Mouse (Mus musculus): ENCODE results near the gene Fbxw10.

The Fbxw10 gene

DNA sequence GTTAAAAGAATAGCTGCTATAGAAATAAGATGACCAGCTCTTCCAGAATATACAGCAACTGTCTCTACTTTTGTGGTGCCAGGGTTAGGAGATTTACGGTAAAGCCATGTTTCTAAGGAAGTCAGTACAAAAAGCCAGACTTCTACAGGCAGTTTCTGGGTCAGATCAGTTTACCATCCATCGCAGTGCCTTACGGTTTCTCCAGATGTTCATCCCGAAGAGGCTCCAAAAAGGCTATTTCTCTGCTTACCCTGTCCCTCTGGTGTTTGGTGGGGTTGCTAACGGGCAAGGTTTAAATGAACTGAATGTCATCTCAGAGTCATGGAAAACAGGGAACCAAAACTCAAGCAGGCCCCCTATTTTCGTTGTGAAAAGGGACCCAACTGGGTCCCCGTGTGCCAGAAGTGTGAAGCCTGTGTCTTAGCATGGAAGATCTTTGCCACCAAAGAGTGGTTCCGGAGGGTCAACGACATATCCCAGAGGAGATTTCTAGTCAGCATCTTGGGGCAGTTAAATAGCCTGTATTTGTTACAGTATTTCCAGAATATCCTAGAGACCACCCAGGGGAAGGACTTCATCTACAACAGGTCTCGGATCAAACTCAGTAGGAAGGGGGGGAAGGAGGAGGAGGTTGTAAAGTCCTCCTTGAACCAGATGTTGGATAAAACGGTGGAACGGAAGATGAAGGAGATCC lies at the start of gene Fbxw10:
Fbxw10 (plus strand) TSS at position 109 of the 694 bp plus-strand sequence.
- peak; percentile 67 for DNase-seq (ENCODE audit: low read depth, low spot score)

DNA sequence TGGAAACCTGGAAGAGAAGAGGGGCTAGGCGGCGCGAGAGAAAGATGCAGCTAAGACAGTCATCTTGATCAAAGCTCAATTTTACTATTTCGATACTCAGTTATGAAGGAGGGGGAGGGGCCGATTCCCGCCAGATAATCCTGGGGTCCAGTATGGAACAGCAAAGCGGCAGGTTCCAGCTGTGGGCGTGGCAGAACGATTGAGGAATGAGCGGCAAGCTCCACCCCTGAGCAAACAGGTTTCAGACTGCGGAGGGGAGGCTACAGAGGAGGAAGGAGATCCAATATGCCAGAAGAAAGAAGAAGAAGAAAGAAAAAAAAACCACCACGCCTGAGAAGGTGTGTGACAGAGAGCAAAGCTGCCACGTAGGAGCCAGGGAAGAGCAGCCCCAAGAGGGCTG lies 42.8 kb upstream of the Fbxw10 start:
- no peak for DNase-seq (ENCODE audit: low read depth, low spot score)

DNA sequence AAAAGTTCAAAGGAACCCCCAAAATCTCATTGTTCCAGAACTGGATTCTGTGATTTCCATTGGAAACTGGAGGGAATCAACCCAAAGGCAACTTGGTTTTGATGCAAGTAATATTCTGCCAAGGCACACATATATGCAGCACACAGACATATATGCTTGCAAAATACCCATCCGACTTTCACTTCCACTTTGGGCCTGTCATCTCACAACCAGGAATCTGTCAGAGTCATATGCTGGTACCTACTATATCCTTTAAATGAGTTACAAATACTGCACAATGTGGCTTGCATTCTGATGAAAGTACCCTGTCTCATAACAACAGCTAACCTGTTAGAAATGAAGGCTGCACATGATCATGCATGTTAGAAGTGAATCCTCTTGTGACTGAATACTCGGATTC lies 38.9 kb upstream of the Fbxw10 start:
- DNase-seq (ENCODE audit: low read depth, low spot score): no peak

DNA sequence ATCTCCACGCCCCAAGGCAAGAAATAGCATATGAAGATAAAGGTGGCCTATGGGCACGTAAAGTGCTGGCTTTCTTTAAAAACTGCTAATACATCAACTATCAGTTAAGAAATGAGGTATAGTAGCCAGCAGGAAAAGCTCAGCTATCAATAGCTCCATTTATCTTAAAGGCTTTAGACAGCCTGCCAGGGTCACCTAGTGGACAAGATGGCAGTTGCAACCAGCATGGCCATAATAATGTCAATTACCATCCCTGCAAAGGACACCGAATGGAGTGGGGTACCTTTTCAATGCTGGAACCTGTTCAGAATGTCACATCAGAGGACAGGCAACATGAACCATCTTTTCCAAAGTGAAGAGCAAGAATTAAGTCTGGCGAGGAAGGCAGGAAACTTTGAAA lies 37.7 kb upstream of the Fbxw10 start:
- peak; percentile 18 for DNase-seq (ENCODE audit: low read depth, low spot score)

DNA sequence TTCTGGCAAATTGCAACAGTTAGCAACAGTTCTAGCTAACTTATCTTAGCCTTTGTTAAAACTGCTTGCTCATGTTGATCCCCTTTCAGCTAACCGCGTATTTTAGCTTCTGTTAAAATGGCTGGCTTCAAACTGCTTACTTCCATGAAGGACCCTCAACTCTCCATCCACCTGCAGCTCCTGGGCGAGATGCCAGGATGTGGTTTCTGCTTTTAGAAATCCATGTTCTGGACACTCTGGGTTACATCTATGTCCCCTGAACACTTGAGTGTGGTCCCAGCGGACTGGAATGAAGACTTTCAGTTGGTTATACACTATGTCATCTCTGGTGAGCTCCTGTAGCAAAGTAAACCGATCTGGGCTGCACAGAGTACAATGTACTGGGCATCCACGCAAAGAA lies 34.6 kb upstream of the Fbxw10 start:
- DNase-seq (ENCODE audit: low read depth, low spot score): no peak

DNA sequence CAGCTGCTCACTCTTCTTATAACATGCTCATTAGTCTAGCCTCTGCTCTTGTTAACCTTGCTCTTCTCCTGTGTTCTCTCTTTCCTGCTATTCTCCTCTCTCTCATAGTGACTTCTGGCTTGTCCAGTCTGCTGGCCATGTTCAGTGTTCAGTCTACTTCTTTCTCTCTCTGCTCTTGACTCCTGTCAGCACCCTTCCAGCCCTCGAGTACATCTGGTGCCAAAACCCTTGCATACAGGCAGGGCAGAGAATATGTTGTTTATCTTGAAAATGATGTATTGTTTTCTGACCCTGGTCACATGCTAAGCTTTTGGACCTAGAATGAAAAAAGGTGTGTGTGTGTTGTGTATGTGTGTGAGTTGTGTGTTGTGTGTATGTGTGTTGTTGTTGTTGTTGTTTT lies 33.4 kb upstream of the Fbxw10 start:
- no peak for DNase-seq (ENCODE audit: low read depth, low spot score)

DNA sequence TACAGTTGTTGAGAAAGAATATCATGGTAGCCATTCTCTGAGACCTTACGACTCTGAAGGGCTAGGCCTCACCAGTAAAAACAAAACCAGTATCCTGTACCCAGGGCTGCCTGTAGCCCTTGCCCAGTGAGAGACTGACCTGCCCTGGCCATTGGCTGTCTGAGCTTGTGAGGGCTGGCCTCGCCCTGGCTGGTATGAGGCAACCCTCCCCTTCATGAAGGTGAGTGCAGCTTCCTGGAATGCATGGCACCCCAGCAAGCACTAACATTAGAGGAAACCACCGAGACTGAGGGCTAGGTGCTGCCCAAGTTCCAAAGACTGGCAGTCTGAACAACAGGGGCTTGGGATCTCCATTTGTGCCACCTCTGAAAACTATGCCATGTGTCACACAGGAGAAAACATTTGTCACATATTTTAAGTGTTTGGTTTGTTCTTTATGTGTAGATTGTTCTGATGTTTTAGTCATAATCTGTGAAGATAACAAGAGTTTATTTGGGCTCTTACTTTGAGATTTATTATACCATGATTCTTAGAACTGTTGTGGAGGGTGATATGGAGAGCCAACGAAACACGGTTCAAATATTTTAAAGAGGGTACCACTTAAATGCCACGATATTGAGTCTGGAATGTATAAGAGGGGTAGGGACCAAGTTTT lies 32.8 kb upstream of the Fbxw10 start:
- no peak for DNase-seq (ENCODE audit: low read depth, low spot score)

DNA sequence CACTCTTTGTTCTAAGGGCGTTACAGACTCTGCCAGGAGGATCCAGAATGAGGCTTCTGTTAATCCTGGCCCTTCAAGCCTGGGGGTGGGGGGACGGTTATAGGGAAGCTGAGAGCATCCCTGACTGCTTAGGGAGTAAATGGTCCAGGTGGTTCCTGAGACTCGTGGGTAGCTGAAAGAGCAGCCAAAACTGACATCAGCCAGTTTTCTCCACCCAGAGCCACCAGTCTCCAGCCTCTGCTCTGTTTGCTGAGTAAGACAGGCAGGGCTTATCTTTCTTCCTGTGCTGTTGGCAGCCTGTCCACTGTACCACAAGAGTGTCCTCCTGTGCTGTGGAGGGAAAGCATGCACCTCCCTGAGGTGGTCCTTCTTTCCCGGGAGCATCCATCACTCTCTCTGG lies 32.2 kb upstream of the Fbxw10 start:
- no peak for DNase-seq (ENCODE audit: low read depth, low spot score)

DNA sequence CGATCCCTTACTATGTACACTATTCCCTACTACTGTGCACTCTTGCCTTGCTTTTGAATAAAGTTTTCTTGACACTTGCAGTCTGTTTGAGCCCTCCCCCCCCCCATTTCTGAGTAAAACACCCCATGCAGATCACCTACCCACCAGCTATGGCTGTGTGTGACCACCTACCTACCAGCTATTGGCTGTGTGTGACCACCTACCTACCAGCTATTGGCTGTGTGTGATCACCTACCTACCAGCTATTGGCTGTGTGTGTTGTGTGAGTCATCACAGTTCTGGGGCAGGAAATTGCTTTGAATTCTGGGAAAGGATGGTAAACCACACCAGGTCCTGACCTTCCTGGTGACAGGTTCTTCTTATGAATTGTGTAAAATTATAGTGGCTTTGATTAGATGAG lies 31.4 kb upstream of the Fbxw10 start:
- DNase-seq (ENCODE audit: low read depth, low spot score): peak; percentile 28

DNA sequence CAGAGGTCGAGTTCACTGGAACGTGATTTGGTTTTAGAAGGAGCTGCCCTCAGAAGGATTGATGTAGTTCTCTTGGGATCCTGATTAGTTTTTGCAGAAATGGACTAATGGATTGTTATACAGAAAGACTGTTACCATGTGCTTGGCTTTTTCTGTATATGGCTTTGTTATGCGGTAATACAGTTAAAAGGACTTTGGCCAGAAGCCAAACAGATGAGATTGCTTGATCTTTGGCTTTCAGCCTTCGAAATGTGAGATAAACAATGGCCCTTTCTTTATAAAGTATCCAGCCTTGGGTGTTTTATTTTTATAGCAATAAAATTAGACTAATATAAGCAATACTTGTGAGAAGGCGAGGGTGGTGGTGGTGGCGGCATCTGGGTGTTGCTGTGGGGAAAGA lies 30.3 kb upstream of the Fbxw10 start:
- DNase-seq (ENCODE audit: low read depth, low spot score): no peak

DNA sequence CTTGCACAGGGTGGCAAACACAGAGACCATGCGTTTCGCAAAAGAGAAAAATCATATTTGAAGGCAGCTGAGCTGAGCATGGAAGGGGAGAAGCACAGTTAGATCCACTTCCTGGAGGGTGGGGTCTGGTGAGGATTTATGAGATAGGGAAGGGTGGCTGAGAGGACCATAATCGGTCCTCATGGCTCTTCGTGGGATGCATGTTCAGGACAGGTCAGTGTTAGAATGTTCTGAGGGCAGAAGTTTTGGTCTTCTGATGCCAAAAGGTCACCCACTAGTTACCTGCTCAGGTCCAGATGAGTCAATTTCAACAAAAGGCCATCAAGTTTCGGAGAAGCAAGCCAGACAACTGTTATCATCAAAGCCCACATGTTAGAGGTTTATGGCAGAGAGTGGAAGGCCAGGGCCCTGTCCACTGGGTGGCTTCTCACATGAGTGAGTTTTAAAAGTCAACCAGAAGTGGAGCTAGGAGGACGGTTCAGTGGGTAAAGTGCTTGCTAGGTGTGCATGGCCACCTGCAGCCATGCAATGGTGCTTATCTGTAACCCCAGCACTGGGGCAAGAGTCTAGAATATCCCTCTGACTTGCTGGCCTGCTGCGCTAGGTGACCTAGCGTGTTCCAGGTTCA lies 27.7 kb upstream of the Fbxw10 start:
- no peak for DNase-seq (ENCODE audit: low read depth, low spot score)

DNA sequence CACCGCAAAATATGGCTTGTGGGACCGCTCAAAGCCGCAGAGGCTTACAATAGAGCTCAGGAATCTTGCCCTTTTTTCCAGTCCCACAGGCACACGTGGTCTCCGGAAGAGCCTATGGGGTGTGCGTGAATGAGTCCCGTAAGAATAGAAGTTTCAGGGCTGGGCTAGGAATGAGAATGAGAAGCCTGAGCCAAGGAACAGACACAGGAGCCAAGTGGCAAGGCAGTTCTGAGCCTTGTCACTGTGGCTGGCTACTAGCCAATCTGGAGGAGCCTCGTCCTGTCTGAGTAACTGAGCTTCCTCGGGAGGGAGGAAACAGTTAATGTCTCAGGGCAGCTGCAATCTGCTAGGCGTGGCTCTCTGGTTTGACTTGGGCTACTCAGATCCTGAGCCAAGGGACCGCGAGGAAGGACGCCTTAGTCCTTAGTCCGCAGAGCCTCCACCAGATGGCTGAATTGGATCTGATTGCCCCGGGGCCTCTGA lies 26.8 kb upstream of the Fbxw10 start, which contains the start of gene Trim16:
Trim16 (plus strand) TSS at position 173 of the 483 bp plus-strand sequence.
- DNase-seq (ENCODE audit: low read depth, low spot score): peak; percentile 55

DNA sequence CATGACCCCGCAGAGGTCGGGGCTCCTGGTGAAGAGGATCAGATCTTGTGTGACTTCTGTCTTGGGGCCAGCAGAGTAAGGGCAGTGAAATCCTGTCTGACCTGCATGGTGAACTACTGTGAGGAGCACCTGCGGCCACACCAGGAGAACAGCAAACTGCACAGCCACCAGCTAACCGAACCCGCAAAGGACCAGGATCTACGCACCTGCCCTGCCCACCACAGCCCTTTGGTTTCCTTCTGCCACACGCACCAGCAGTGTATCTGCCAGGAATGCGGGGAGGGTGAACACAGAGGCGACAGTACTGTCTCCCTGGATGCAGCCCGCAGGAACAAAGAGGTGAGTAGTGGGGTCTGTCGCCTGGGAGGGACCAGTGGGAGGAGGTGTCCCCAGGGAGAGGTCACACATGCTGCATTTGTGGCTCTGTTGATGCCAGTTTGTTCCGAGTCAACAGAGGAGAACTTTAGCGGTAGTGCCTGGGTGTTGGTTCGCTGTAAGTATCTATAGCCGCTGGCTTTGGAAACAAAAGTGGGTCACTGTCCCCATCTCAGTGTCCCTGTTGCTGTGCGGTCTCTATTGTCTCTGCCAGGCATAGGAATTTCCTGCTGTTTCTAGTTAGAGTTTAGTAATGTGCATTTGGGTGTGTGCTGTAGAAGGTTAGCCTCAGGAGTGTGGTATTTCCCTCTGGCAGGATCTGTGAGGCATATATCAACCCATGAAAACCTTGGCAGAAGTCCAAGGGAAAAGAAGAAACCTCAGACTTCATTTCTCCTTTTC lies 26.0 kb upstream of the Fbxw10 start:
- peak; percentile 25 for DNase-seq (ENCODE audit: low read depth, low spot score)

DNA sequence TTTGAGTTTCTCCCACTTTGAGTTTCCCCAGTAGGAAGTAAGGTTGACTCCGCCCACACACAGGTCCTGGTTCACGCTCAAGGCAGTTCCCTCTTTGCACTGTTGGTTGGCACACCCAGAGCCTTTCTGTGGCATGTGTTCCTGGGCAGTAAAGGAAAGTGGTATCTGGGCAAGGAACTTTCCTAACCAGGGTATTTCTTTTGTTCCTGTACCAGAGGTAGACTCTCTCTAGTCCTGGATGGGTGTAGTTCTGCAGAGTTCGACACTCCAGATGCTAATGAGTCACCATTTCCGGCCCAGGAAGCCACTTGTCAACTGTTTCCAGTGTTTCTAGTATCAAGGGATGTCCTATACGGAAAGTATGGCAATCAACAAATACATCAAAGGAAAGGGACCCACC lies 25.0 kb upstream of the Fbxw10 start:
- DNase-seq (ENCODE audit: low read depth, low spot score): peak; percentile 34

DNA sequence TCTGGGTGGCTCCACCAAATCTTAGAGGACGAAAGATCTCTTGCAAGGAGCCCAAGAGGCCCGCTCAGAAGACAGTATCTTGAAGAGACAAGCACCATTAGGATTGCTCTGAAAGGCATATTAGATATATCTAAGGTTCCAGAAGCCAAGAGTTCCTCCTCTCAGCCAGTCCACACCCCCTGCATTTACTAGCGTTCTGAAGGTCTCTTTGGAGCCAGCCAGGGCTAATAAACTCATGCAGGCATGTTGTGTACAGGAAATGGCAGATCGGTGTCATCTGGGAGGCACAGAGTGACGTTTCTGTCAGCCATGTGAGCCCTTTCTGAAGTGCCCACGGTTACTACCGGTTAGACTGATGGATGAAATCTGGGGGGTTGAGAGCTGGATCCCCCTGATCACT lies 22.7 kb upstream of the Fbxw10 start:
- peak; percentile 19 for DNase-seq (ENCODE audit: low read depth, low spot score)

DNA sequence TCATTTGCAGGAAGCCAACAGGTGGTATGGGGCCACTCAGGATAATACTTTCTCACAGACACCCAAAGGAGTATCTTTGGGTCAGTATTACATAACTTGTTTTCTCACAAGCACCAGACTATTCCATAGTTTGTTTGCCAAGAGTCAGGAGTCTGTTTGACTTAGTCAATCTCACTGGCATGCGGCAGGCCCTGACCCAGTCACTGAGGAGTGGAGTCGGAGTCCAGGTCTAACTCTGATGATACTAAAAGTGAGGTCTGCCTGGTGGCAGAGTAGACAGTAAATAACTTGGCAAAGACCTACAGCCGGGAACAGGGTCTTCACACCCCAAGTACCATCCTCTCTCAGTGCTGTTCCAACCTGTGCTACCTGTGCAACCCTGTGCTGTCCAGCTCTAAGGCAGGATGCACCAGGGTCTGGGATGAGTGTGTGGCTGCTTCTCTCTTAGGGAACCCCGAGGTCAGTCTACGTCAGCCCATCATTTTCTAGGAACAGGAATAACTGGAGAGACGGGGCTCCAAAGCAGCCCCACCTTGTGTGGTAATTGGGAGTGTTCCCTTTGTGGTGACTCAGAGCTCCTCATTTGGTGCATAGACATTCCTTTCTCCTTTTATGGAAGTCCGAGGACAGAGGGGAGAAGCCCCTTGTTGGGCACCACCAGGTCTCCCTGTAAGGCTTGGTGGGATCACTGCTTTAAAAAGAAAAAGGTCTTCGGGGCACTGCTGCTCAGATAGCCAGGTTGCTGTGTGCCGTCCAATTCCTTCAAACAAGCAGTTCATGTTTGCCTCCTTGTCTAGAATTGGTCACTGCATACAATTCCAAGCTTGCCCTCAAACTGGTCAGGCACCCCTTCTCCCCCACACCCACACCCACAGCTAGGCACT lies 21.4 kb upstream of the Fbxw10 start:
- DNase-seq (ENCODE audit: low read depth, low spot score): no peak

DNA sequence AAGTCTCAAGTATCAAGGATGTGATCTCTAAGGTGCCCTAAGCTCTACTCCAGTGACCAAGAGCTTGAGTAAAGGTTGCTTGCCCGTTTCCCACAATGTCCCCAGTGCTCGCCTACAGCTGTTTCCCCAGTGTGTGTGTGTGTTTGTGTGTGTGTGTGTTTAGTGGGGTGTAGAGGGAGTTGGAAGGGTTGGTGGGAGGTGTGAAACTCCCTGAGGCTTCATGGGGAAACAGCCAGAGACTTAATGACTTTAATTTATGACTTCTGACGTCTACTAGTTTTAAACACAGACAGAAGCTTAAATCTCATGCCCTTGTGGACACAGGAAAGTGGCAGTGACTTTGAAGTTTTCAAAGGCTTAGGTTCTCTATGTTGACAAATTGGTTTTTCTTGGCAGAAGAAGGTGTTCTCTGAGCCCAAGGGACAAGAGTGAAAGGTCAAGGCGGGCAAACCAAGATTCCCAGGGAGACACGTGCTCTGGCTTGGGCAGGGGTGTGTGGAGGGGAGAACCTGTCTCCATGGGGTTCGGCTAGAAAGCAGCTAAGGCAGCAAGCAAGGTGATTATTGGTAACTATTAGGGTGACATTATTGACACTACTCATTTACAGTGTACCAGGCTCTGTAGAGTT lies 20.6 kb upstream of the Fbxw10 start:
- no peak for DNase-seq (ENCODE audit: low read depth, low spot score)

DNA sequence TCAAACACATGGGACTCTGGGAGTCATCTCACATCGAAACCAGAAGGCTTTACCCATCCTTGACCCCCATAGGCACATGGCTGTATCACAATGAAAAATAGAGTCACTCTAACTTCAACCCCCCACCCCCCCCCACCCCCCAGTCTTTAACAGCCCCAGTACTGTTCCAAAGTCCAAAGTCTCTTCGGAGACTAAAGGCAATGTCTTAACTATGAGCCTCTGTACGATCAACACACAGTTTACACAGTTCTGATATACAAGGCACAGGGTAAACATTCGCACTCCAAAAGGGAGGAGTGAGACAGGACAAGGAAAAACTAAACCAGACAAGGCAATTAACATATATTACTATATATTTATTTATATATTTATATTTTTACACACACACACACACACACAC lies 19.7 kb upstream of the Fbxw10 start:
- no peak for DNase-seq (ENCODE audit: low read depth, low spot score)

DNA sequence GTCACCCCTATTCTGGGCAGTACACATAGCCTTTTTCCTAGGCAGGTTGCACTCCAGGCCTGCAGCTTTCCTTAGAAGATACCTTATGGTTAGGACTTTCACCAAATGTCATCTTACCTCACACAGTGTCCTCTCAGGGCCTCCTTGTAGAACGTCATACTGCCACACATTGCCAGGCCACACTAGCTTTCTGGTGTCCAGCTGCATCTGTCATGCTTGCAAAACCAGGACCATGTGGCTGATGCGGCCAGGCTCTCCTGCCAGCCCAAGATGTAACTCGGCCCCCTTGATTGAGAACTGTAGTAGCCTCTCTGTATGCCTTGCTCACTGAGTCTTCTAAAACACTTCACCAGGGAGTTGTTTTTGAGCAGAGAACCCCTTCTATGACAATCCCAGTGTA lies 19.0 kb upstream of the Fbxw10 start:
- DNase-seq (ENCODE audit: low read depth, low spot score): no peak

DNA sequence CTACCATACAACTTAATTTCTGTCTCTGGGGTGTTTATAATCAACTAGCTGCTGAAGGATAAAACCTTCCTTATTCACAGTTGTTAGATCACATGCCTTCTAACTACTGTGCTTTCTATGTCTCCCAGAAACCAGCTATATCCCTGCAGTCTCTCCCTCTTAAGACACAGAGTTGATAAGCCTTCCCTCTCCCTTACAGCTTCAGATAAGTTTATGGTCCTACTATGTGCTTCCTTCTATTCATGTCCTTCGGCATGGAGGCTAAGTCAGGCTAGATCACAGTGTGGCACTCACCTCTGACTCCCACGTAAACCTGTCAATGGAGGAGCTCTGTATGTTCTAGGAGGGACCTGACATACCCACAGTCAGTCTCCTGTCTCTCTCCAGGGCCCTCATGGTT lies 16.5 kb upstream of the Fbxw10 start:
- no peak for DNase-seq (ENCODE audit: low read depth, low spot score)

DNA sequence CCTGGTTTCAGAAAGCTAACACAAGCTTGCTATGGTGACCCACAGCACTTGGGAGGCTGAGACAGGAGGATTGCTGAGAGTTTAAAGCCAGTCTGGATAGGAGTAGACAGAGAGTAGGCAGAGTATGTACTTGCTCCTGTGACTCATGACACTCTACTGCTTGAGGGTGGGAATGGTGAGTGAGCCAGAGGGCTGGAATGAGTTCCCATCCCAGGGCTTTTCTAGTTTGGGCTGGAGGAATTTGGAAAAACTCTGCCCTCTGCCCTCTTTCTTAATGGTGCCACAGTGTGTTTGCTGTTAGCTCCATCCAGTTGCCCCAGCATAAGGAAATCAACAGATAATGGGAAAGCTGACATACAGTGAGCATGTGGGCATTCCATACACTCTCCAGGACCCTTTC lies 15.0 kb upstream of the Fbxw10 start:
- DNase-seq (ENCODE audit: low read depth, low spot score): no peak

All from CD4-positive, CD25-positive, alpha-beta regulatory T cell, adult 2 months (primary cell).